Mouse (Mus musculus) myocyte (in vitro differentiated cells): ENCODE measurements around the gene Brip1.

Experiments
- CEBPB ChIP-seq: IDR thresholded peaks from 2 replicates; pipeline ENCODE4 v1.6.1; 2011; ENCODE audit warnings: mild to moderate bottlenecking, moderate library complexity; ENCODE audit not compliant: poor library complexity, insufficient read depth, severe bottlenecking
- E2F4 ChIP-seq: IDR thresholded peaks from one replicate; pipeline ENCODE4 v1.6.1; 2011; ENCODE audit warnings: mild to moderate bottlenecking, control low read depth, moderate library complexity; ENCODE audit not compliant: insufficient read depth
- MYOG ChIP-seq, 3 experiments: IDR thresholded peaks; one replicate each; pipeline ENCODE4 v1.6.1; 2011; ENCODE audit warnings: control low read depth in 2 of 3, low read depth in 2 of 3, mild to moderate bottlenecking in 2 of 3; ENCODE audit not compliant: insufficient read length in 2 of 3, control insufficient read depth in 1 of 3, insufficient read depth in 1 of 3
- POLR2A ChIP-seq: IDR thresholded peaks from one replicate; pipeline ENCODE4 v1.6.1; 2011; ENCODE audit warnings: low read depth, mild to moderate bottlenecking, control low read depth, moderate library complexity; ENCODE audit not compliant: insufficient read length
- POLR2AphosphoS2 ChIP-seq: IDR thresholded peaks from one replicate; pipeline ENCODE4 v1.6.1; 2011; ENCODE audit warnings: low read depth, control low read depth; ENCODE audit not compliant: insufficient read length
- TCF12 ChIP-seq: IDR thresholded peaks from one replicate; pipeline ENCODE4 v1.6.1; 2011; ENCODE audit warnings: mild to moderate bottlenecking, control low read depth; ENCODE audit not compliant: poor library complexity, insufficient read depth, severe bottlenecking
- USF1 ChIP-seq: IDR thresholded peaks from one replicate; pipeline ENCODE4 v1.6.1; 2011; ENCODE audit warnings: low read depth, mild to moderate bottlenecking, control low read depth, moderate library complexity

GRCm38 (mm10) chr11:86084522-86084921 is 116.5 kb downstream of the Brip1 start:
- TF ChIP-seq POLR2A (no peak), MYOG (IDR thresholded peaks at IDR 0.05; ENCODE audit: control insufficient read depth in 1 of 3, insufficient read depth in 1 of 3, insufficient read length in 2 of 3, low read depth in 2 of 3) (no peak), TCF12 (no peak), POLR2AphosphoS2 (no peak), CEBPB (no peak), E2F4 (no peak), USF1 (no peak)
